Mouse (Mus musculus): Measurements from ENCODE around the gene Rpl10-ps3. TPM values are rescaled to one million over a fixed set of nuclear protein-coding genes. Genes with fewer than 3 reads are reported as not detected.

The Rpl10-ps3 gene
- polyA plus RNA-seq, 1 experiment from 2014 or later, result 134 TPM

DNA sequence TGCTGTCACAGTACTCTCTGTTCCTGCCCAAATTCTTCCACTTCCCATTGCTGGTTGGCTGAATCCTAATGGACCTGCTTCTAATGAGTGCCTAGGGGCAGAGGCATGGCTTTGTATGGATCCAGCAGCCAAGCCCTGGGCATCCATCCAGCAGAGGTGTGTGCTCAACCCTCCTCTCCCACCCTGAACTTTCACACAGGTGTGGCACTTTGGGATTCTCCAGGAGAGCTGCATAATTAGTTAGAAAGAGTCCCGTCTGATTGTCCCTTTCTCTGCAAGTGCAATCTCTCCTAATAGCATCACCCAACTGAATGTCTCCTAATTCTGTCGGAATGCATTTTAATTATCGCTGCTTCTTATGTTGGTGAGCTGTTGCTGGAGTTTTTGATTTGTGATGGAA is 4.4 kb upstream of the Rpl10-ps3 start:
- Histone ChIP-seq H3K4me3 (replicated peaks) (no peak overlapping the region), H3K9ac (replicated peaks) (no peak overlapping the region), H3K9me3 (replicated peaks) (no peaks in the 10 kb centered on the region), H3K27me3 (replicated peaks) (no peaks in the 10 kb centered on the region), H3K4me1 (peaks cover 4% of the 10 kb centered on the region; the same call in 1 of the 2 replicates), H3K4me2 (no peak overlapping the region), H3K36me3 (no peaks in the 10 kb centered on the region), H3K27ac (replicated peaks) (no peak overlapping the region)
- ATAC-seq (ENCODE audit: low FRiP score), result no peak
- WGBS, result 64% methylated on average over 3 of the region's 3 CpGs

- H3K27me3 ChIP-seq (replicated peaks), result no peaks in the 10 kb centered on the region
- peaks cover 4% of the 10 kb centered on the region; the same call in 1 of the 2 replicates for H3K4me1 ChIP-seq
- no peak overlapping the region for H3K4me2 ChIP-seq
- H3K4me3 ChIP-seq (replicated peaks), result no peak overlapping the region
- WGBS, result 70% methylated on average over 10 of the region's 10 CpGs
- no peak overlapping the region for H3K27ac ChIP-seq (replicated peaks)
- no peak overlapping the region for H3K9ac ChIP-seq (replicated peaks)
- no peaks in the 10 kb centered on the region for H3K9me3 ChIP-seq (replicated peaks)
- ATAC-seq (ENCODE audit: low FRiP score), result no peak
- H3K36me3 ChIP-seq, result no peaks in the 10 kb centered on the region
Observed at GRCm38 (mm10) chr9:50348256-50348655, 3.5 kb upstream of the Rpl10-ps3 start.

DNA sequence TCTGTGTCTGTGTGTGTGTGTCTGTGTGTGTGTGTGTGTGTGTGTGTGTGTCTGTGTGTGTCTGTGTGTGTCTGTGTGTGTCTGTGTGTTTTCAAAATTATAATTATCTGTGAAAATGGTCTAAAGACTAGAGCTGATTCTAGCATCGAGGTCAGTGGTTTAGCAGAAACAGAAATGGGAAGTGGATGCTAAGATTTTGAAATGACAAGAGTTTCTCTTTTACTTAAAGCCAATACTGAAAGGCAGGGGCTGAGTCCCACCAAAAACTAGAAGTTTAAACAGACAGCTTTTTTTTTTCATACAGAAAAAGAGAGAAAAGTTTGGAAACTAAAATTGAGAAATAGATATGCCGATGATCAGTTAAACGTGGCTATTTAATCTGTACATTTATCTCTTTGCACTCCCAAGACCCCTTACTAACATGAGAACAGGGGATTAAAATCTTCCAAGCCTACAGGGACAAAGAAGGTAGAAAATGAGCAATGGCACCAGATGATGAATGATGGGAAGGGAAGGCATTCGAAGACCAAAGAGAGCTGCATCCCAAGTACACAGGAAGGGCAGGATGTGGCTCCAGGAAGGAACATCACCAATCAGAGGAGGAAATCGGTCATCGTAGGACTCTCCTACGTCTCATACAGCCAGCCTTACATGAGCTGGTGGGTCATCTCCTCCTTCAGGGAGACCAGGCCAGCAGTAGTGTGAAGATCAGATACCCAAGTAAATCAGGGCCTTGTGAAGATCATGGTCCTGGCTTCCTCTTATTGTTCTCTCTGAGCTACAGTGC is 9.0 kb downstream of the Rpl10-ps3 start:
- no peaks in the 10 kb centered on the region for H3K9me3 ChIP-seq (replicated peaks)

DNA sequence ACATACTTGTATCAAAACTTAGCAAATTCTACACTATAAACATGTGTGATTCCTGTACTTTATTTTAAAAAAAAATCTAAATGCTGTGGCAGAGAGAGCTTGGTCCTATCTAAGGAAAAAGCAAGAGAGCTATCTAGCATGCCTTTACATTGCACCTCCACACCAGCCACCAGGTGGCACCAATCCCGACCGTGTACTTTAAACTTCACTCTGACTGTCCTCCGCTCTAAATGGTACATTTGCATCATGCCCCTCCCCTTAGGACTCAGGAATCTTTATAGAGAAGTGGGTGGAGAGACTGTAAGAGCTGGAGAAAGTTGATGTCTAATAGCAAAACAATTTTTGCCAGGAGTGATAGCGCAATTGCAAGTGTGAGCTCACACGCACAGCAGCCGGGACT is 11.4 kb downstream of the Rpl10-ps3 start:
- Histone ChIP-seq H3K4me1 (peaks cover 2% of the 10 kb centered on the region; the same call in 1 of the 2 replicates), H3K36me3 (no peaks in the 10 kb centered on the region), H3K4me3 (replicated peaks) (no peak overlapping the region), H3K27ac (replicated peaks) (no peak overlapping the region), H3K9me3 (replicated peaks) (no peaks in the 10 kb centered on the region), H3K27me3 (replicated peaks) (no peaks in the 10 kb centered on the region), H3K9ac (replicated peaks) (no peak overlapping the region), H3K4me2 (peak overlapping the region; percentile 19; the same call in 1 of the 2 replicates)
- 36% methylated on average over 6 of the region's 6 CpGs for WGBS
- no peak for ATAC-seq (ENCODE audit: low FRiP score)

More for the DNA sequence above, 9.0 kb downstream of the Rpl10-ps3 start:
- ATAC-seq (ENCODE audit: low FRiP score), result no peak
- Histone ChIP-seq H3K4me3 (replicated peaks) (no peak overlapping the region), H3K27me3 (replicated peaks) (no peaks in the 10 kb centered on the region), H3K36me3 (no peaks in the 10 kb centered on the region), H3K4me2 (no peak overlapping the region), H3K27ac (replicated peaks) (no peak overlapping the region), H3K4me1 (peaks cover 2% of the 10 kb centered on the region; the same call in 1 of the 2 replicates), H3K9ac (replicated peaks) (no peak overlapping the region)
- WGBS, result 86% methylated on average over 7 of the region's 7 CpGs

GRCm38 (mm10) chr9:50324355-50325225 is 20.2 kb downstream of the Rpl10-ps3 start:
- no peak overlapping the region for H3K9ac ChIP-seq (replicated peaks)
- no peaks in the 10 kb centered on the region for H3K27me3 ChIP-seq (replicated peaks)
- no peak overlapping the region for H3K27ac ChIP-seq (replicated peaks)
- H3K4me3 ChIP-seq (replicated peaks), result no peak overlapping the region
- H3K9me3 ChIP-seq (replicated peaks), result no peaks in the 10 kb centered on the region
- H3K36me3 ChIP-seq, result no peaks in the 10 kb centered on the region
- no peak for ATAC-seq (ENCODE audit: low FRiP score)
- H3K4me2 ChIP-seq, result no peak overlapping the region
- 85% methylated on average over 9 of the region's 9 CpGs for whole genome bisulfite sequencing
- no peaks in the 10 kb centered on the region for H3K4me1 ChIP-seq

GRCm38 (mm10) chr9:50320729-50321128 is 24.0 kb downstream of the Rpl10-ps3 start:
- WGBS, result 24% methylated on average over 1 of the region's 1 CpGs
- H3K27ac ChIP-seq (replicated peaks), result no peak overlapping the region
- no peaks in the 10 kb centered on the region for H3K4me1 ChIP-seq
- H3K9ac ChIP-seq (replicated peaks), result no peak overlapping the region
- H3K4me2 ChIP-seq, result no peak overlapping the region
- no peaks in the 10 kb centered on the region for H3K27me3 ChIP-seq (replicated peaks)
- H3K36me3 ChIP-seq, result no peaks in the 10 kb centered on the region
- H3K9me3 ChIP-seq (replicated peaks), result no peaks in the 10 kb centered on the region
- H3K4me3 ChIP-seq (replicated peaks), result no peak overlapping the region
- ATAC-seq (ENCODE audit: low FRiP score), result no peak

GRCm38 (mm10) chr9:50319506-50319905 is 25.3 kb downstream of the Rpl10-ps3 start:
- Histone ChIP-seq H3K4me1 (no peaks in the 10 kb centered on the region), H3K36me3 (no peaks in the 10 kb centered on the region), H3K4me3 (replicated peaks) (no peak overlapping the region), H3K9ac (replicated peaks) (no peak overlapping the region), H3K9me3 (replicated peaks) (no peaks in the 10 kb centered on the region), H3K4me2 (no peak overlapping the region), H3K27ac (replicated peaks) (no peak overlapping the region), H3K27me3 (replicated peaks) (no peaks in the 10 kb centered on the region)
- no peak for ATAC-seq (ENCODE audit: low FRiP score)
- WGBS, result 81% methylated on average over 5 of the region's 5 CpGs

DNA sequence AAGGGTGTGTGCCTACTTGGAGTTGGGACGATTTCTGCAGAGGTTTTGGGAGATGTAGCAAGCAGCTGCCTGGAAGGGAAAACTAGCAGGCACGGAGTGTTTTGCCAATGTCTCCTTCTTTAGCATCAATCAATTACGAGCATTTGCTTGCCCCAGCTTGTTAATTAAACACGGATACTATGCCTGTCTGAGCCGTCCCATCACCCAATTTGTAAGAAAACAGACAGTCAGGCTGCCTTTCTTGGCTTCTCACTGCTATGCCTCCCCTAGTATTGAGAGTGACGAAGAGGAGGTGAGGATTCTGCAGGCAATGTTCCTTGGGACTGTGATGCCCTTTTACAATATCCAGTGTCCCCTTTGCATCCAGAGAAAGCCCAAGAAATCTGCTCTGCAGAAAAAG is 27.5 kb downstream of the Rpl10-ps3 start:
- no peak for ATAC-seq (ENCODE audit: low FRiP score)
- no peaks in the 10 kb centered on the region for H3K9me3 ChIP-seq (replicated peaks)

DNA sequence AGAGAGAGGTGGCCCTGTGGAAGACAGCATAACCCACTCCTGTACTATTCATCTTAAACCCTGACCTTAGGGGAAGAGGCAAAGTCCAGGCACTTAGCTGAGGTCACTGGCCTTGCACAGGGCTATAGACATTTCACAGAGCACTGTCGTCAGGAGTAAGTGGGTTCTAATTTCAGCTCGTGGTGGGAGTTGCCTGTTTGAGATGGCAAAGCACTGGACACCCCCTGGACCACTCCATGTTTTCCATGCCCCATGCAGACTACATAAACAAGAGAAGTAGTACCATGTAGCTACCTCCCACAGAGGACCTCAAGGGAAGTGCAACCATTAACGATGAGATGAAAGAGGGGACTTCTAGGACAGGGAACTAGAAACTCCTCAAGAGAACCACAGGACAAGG is 29.1 kb downstream of the Rpl10-ps3 start:
- Histone ChIP-seq H3K36me3 (no peaks in the 10 kb centered on the region), H3K27me3 (replicated peaks) (no peaks in the 10 kb centered on the region), H3K4me3 (replicated peaks) (no peak overlapping the region), H3K4me2 (no peak overlapping the region), H3K27ac (replicated peaks) (no peak overlapping the region), H3K9ac (replicated peaks) (no peak overlapping the region), H3K4me1 (peaks cover 8% of the 10 kb centered on the region; the same call in 1 of the 2 replicates), H3K9me3 (replicated peaks) (no peaks in the 10 kb centered on the region)
- WGBS, result 58% methylated on average over 3 of the region's 3 CpGs
- no peak for ATAC-seq (ENCODE audit: low FRiP score)

More for the DNA sequence above, 27.5 kb downstream of the Rpl10-ps3 start:
- Histone ChIP-seq H3K36me3 (no peaks in the 10 kb centered on the region), H3K4me2 (no peak overlapping the region), H3K9ac (replicated peaks) (no peak overlapping the region), H3K4me1 (no peaks in the 10 kb centered on the region), H3K4me3 (replicated peaks) (no peak overlapping the region), H3K27me3 (replicated peaks) (no peaks in the 10 kb centered on the region), H3K27ac (replicated peaks) (no peak overlapping the region)
- WGBS, result 56% methylated on average over 6 of the region's 6 CpGs

DNA sequence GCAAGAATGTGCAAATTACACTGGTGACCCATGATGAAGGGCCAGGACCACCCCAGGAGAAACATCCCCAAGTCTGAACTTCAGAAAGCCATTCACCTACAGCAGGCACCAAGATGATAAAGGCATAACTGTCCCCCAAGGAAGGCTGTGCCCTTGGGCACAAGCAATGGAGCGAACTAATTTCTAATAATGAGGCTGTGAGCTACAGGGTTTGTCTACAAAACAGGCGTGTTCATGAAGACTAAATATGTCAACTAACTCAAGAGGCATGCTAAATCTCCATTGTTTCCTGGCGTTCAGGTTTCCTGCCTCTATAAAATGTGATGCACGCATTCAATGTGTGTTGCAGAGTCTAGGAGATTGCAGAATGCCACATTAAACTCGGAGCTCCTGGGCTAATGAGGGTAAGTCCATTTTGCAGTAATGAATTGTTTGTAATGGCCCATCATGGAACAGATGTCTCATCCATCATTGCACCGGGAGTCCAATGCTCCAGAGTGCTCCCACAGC is 33.7 kb downstream of the Rpl10-ps3 start:
- no peak overlapping the region for H3K9ac ChIP-seq (replicated peaks)
- no peaks in the 10 kb centered on the region for H3K27me3 ChIP-seq (replicated peaks)
- peaks cover 13% of the 10 kb centered on the region for H3K4me1 ChIP-seq
- H3K9me3 ChIP-seq (replicated peaks), result no peaks in the 10 kb centered on the region
- H3K36me3 ChIP-seq, result no peaks in the 10 kb centered on the region
- ATAC-seq (ENCODE audit: low FRiP score), result no peak
- no peak overlapping the region for H3K4me2 ChIP-seq
- WGBS, result 21% methylated on average over 6 of the region's 6 CpGs
- no peak overlapping the region for H3K4me3 ChIP-seq (replicated peaks)
- no peak overlapping the region for H3K27ac ChIP-seq (replicated peaks)

- H3K9ac ChIP-seq (replicated peaks), result no peak overlapping the region
- WGBS, result 29% methylated on average over 10 of the region's 10 CpGs
- H3K4me3 ChIP-seq (replicated peaks), result no peak overlapping the region
- H3K27ac ChIP-seq (replicated peaks), result peak overlapping the region; percentile 86
- peak; percentile 87 for ATAC-seq (ENCODE audit: low FRiP score)
- H3K9me3 ChIP-seq (replicated peaks), result no peaks in the 10 kb centered on the region
- H3K4me2 ChIP-seq, result peak overlapping the region; percentile 25
- H3K27me3 ChIP-seq (replicated peaks), result no peaks in the 10 kb centered on the region
- no peaks in the 10 kb centered on the region for H3K36me3 ChIP-seq
- H3K4me1 ChIP-seq, result peaks cover 28% of the 10 kb centered on the region
Observed at GRCm38 (mm10) chr9:50305666-50306402, 38.9 kb downstream of the Rpl10-ps3 start.

Measured in neural tube, embryonic 15.5 days (tissue).